Mouse (Mus musculus) cerebellum, adult 11 months (tissue): ENCODE results near the gene Tbl2.

ENCODE experiments used
- DNase-seq: peaks from one replicate; pipeline ENCODE4 v3.0.0; 2022

Gene Tbl2

DNA sequence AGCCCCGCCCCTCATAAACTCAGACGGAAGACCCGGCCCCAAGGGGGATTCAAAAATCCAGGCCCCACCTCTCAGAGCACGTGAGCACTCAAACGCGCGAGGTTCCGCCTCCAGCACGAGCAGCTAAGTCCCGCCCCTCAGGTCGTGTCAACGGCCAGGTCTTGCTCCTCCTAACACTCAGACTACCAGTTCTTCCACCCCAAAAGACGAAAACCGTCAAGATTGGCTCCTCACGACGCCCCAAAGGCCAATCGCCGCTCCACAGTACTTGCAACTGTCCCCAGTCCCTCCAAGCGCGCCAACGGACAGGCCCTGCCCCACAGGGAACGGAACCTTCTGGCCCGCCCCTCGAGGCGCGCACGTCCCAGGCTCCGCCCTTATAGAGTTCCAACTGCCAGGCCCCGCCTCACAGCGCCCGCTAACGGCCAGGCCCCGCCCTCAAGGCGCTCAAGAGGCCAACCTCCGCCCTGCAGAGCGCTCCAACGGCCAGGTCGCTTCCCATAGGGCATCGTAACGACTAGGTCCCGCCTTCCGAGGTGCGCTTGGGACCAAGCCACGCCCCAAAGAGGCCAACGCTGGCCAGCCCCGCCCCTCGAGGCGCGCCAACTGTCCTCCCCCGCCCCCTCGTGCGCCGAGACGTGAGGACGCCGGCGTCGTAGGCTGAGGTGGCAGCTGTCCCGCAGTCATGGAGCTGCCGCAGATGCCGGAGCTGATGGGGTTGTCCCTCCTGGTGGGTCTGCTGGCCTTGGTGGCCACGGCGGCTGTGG, at the start of gene Tbl2:
TSS of gene Tbl2 (plus strand) at position 605 of the 767 bp plus-strand sequence.
- DNase-seq: peak; percentile 98

- no peak for DNase-seq
These were observed 48.5 kb upstream of the Tbl2 start for GRCm38 (mm10) chr5:135100981-135101380.

DNA sequence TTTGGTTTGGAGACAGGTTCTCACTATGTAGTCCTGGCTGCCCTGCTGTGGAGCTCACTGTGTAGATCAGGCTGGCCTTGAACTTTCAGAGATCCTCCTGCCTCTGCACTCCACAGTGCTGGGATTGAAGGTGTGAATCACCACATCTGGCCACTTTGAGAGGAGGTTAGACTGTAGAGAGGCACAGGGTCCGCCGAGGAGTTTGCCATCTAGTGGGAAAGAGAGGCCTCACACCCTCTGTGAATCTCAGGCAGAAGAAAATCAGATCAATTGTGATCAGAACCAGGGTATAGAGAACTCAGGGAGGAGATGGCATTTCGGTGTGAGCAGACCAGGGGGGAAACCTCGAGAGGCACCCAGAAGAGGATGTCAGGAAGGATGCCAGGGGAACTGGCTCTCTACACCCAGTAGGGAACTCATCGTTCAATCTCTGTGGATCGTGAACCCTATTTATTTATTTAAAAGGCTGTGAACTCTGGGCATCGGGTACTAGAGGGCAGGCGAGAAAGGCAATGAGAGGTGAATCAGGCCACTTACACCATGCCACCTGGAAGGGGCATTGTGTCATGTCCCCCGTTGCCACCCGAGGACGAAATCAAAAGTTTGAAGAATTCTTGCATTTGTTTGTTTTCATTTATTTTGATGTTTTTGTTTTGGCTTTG, 45.3 kb upstream of the Tbl2 start:
- DNase-seq: no peak

- DNase-seq: peak; percentile 17
These were observed 42.6 kb upstream of the Tbl2 start for GRCm38 (mm10) chr5:135106758-135107256.

GRCm38 (mm10) chr5:135107521-135108501, 41.6 kb upstream of the Tbl2 start:
- DNase-seq: peak; percentile 30

DNA sequence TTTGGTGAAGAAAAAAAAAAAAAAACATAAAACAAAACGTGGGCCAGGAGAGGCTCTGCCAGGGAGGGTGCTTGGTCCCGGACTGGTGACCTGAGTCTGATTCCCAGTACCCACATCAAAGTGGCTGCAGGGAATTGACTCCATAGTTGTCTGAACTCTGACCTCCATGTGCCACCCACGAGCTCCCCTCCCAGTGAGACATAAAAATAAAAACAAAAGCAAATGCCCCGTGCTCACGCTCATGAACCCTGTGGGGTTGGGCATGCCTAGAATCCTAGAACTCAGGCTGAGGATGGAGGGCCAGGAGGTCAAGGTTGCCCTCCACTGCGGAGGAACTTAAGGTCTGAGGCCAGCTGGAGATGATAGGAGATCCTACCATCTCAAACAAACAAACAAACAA, 40.4 kb upstream of the Tbl2 start:
- DNase-seq: no peak

DNA sequence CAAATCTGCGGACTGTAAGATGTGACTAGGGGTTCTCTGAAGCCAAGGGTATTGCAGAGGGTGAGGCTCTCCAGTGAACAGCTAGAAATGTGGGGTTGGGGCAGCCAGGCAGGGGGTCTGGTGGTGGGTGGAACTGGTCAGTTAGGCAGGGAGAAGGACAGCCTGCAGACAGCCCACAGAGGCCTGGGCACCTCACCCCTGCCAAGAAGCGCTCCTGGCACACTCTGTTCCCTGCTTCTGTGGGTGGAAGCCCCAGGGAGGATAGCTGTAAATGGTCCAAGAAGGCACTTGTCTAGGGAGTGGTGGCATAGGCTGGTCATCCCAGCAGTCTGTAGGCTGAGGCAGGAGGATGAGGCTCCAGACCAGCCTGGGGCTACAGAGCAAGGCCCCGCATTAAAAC, 40.0 kb upstream of the Tbl2 start:
- no peak for DNase-seq

DNA sequence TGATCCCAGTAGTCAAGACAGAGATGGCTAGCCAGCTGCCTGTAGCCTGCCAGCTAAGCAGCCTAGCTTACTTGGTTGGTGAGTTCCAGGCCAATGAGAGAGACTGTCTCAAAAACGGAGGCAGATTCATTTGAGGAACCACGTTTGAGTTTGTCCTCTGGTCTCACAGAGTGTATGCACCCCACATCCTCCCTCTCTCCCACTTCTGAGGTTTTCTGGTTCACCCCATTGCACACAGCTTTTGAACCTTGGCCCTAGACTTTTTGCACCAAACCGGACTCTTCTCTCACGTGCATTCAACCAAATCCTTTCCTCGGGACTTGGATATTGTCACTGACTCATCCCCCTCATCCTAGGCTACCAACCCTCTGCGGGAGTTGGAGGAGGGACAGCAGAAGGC, 39.5 kb upstream of the Tbl2 start:
- no peak for DNase-seq

DNA sequence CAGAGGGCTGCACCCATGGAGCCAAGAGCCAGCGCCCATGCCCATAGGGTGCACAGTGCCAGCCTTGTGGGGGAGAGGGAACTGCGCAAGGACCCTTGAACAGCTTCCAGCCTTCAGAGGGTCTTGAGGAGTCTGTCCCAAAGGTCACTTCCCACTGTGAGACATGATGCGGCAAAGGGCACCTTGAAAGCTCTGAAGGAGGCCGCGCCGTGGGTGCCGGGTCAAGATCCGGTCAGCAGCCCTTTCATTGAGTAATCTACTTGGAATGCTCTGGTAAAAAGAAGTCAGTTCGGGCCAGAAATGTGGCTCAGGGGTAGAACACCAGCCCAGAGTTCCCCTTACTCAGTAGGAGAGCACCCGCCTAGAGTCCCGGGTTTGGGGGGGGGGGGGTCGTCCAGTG, 35.7 kb upstream of the Tbl2 start:
- no peak for DNase-seq

GRCm38 (mm10) chr5:135115241-135115640, 34.2 kb upstream of the Tbl2 start:
- DNase-seq: no peak

GRCm38 (mm10) chr5:135118589-135119081, 30.8 kb upstream of the Tbl2 start:
- DNase-seq: peak; percentile 57

- DNase-seq: no peak
These were observed 28.7 kb upstream of the Tbl2 start for GRCm38 (mm10) chr5:135120753-135121152.

DNA sequence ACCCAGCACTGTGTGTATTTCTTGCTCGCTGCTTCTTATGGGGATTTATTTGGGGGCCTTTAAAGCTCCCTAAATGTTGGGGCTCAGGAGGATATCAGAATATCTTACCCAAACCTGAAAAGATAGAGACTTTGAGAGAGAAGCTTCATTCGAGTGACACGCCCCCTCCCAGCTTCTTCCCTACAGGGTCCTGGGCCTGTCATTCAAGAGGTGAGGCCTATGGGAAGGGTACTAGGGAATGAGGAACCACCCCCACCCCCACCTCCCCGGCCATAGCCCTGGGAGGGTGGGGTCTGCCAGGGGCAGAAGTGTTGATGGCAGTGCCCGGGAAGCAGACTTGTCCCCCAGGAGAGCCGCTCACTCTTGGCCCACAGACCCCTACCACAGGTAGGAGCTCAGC, 23.3 kb upstream of the Tbl2 start:
- no peak for DNase-seq

DNA sequence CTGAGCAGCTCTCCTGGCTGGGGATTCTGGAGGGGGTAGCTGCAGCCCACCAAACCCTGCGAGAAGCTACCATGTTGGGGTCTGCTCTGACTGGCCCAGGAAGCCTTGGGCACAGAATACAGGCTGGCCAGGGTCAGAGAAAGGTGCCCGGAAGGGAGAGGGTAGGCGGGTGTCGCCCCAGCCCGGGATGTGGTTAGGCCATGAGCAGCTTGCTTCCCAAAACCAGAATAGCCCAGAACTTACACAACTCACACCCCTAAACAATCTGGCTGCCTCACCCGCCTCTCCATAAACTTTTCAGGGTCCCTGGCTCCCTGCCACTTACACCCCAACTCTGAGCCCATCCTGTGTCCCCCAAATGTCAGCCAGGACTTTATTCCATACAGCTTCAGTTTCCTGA, 21.8 kb upstream of the Tbl2 start:
- DNase-seq: no peak

DNA sequence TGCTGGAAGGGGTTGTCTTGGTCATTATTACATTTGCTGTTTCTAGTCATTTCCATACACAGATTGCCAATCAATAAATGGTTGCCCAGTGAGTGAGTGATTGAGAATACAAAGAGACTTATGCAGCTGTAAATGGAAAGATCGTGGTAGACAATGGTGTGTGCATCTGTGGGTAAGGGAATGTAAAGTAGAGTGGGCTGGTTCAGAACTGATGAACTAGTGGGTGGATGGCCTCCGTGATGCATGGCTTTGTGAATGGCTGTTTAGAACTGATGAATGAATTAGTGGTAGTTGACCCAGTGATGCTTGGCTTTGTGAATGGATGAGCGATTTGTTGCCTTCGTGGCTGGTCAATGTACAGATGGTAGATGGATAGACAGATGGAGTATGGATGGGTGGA, 19.7 kb upstream of the Tbl2 start:
- DNase-seq: no peak

DNA sequence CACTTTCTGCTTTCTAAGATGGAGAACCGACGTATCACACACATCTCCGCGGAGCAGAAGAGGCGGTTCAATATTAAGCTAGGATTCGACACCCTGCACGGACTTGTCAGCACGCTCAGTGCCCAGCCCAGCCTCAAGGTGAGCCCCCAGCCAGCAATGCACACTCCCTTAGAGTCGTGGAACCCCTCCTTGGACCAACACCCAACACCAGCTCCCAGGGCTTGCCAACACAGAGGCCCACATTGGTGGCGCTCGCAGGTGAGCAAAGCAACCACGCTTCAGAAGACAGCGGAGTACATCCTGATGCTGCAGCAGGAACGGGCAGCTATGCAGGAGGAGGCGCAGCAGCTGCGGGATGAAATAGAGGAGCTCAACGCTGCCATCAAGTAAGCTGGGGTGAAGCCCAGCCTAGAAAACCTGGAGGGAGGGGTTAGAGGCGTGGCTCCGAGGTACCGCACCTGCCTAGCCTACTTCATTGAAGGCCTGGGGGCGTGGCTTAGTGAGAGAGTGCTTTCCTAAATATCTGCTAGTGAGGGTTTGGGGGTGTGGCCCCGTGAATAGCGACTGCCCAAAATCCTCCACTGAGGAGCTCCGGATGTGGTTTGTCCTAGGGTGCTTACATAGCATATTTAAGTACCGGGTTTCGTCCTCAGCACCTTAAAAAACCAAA, 15.6 kb upstream of the Tbl2 start:
- no peak for DNase-seq

GRCm38 (mm10) chr5:135134534-135134933, 14.9 kb upstream of the Tbl2 start:
- DNase-seq: no peak

GRCm38 (mm10) chr5:135139881-135140280, 9.6 kb upstream of the Tbl2 start:
- DNase-seq: no peak

DNA sequence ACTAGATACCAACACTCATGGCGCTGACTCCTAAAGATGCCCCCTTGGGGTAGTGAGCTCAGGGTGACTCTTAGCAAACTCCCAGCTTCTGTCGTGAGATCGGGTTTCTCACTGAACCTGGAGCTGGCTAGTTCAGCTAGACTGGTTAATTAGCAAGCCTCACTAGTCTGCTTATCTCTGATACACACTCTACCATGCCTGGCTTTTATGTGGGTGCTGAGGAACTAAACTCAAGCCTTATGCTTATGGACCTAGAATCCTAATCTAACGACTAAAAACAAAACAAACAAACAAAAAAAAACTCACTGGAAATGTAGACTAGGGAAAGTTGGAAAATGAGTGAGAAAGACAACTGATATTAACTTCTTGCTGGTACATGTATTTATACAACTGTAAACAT, 5.0 kb upstream of the Tbl2 start:
- no peak for DNase-seq

DNA sequence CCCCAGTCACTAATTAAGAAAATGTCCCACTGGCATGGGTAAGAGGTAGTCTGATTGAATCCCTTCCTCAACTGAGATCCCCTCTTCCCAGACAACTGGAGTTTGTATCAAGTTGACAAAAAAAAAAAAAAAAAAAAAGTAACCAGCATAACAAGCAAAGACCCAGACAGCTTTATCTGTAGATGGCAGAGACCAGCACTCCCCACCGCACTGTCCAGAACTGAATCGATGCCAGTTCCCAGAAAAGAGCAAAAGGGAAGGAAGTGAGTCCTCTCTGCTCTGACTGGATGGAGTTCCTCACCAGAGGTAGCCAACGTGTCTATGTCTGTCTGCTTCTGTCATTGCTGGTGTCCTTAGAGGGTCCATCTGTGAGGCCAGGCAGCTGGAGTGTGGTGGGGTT, 3.9 kb upstream of the Tbl2 start:
- no peak for DNase-seq

GRCm38 (mm10) chr5:135145955-135146354, 3.5 kb upstream of the Tbl2 start:
- no peak for DNase-seq

DNA sequence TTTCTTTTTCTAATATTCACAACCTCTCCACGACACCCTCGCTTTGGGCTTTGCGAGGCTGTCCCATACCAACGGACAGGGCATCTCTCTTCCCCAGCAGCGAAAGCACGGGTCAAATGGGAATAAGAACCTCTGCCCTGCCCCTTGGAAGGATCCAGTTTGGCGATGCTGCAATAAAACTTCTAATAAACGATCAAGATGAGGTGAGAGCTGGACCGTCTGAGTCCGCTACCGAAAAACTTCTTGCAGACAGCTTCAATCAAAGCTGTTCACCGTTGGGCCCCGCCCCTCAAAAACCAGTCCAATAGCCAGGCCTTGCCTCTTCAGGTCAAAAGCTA, 773 bp upstream of the Tbl2 start:
- DNase-seq: no peak

GRCm38 (mm10) chr5:135149820-135150178, 342 bp downstream of the Tbl2 start:
- DNase-seq: no peak
